Mouse (Mus musculus): ENCODE data around the gene Tbc1d22a.

The Tbc1d22a gene

GRCm38 (mm10) chr15:86334276-86334675 is 120.0 kb downstream of the Tbc1d22a start:
- no peak for DNase-seq (ENCODE audit: low read depth, low spot score)

DNA sequence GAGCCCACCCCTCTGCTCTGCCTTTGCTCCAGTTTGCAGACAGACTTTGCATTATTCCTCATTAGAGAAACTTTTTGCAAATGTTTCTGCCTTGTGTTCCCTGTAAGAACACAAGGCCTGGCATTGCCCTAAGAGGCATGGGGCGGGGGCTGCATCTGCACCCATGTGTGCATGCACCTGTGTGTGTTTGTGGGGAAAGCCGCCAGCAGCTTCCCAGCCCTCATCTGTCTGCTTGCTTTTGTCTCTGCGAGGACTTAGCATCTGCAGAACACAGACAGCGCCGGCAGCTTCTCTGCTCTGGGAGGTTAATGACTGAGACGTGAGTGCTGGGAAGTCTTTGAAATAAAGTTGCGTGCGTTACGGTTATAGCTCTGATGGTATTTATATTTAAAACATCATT is 120.5 kb downstream of the Tbc1d22a start:
- no peak for DNase-seq (ENCODE audit: low read depth, low spot score)

DNA sequence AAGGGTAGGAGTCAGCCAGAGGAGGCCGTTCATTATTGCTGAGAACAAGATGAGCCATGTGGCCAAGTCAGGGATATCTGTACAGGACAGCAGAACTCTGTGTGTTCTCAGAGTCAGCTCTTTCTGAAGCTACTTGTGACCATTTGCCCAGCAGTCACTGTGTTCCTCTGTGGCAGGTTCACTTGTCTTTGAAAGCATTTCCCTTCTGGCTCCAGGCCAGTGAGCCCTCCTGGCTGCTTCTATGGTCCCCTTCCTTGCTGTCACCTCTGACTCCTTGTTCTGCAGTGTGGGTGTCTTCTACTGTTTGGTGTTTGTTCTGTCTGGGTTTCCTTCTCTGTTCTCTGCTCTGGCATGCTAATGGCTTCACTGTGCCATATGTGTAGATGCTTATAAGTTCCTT is 121.5 kb downstream of the Tbc1d22a start:
- DNase-seq (ENCODE audit: low read depth, low spot score) = no peak

GRCm38 (mm10) chr15:86337726-86338125 is 123.5 kb downstream of the Tbc1d22a start:
- DNase-seq (ENCODE audit: low read depth, low spot score) = no peak

DNA sequence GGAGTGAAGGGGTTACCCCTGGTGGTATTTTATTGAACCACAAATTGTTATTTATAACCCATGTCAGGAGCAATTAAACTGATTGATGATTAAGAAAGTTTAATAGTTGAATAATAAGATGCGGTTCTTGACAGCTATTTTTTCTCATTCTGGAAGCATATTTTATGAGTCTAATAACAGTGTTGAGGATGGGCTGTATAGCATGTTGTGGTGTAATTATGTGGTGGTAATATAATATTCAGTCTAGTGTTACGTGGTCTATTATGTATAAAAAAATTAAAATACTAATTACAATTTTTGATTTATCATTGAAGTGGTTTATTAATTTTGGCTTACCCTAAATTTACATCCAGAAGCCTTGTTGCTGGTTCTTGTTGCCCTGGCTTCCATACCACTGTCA is 125.5 kb downstream of the Tbc1d22a start:
- no peak for DNase-seq (ENCODE audit: low read depth, low spot score)

DNA sequence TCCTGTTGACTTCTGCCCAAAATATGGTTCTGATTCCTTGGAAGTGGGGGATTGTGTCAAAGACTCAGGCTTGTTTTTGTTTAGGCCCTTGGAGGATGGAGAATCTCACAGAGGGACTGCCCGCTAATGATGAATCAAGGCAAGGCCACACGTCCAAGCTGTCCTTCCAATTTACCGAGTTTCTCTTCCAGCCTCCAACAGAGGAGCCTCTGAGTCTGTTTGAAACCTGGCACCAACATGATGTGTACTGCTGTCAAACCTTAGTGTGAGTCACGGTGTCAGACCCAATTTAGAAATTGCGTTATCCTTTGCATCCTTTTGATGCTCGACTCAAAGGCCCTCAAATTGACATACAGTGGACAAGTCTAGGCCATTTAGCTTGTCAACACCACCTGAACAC is 126.5 kb downstream of the Tbc1d22a start:
- no peak for DNase-seq (ENCODE audit: low read depth, low spot score)

DNA sequence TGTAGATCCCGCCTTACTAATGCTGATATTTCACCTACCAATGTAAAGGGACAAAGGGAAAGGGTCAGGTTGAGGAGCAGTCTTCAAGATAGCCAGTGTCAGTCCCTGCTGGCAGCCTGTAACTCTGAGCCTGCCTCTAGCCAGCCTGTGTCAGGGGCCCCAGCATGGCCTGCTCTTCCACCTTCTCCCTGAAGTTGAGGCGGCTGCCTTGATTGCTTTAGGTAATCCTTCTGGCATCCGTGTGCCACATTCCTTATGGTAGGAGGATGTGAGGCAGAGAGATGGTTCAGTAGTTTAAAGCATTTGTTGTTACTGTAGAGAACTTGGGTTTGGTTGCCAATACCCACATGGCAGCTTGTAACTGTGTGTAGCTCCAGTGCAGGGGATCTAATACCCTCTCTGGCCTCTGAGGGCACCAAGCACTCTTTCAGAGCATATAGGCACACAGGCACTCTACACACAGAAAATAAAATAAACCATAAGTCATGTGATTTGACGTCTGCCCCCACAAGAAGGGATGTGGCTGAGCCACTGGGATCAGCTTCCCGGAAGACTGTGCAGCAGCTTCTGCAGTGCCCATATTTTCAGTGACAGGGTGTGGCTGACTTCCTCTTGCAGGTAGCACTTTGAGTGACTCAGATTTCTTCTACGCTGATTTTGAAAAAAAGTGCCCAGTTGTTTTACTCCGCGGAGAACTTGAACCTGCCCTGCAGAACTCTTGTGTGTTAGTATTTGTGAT is 128.5 kb downstream of the Tbc1d22a start:
- DNase-seq (ENCODE audit: low read depth, low spot score) = peak; percentile 7

GRCm38 (mm10) chr15:86344906-86345331 is 130.7 kb downstream of the Tbc1d22a start:
- DNase-seq (ENCODE audit: low read depth, low spot score) = no peak

GRCm38 (mm10) chr15:86345907-86346306 is 131.6 kb downstream of the Tbc1d22a start:
- DNase-seq (ENCODE audit: low read depth, low spot score) = no peak

GRCm38 (mm10) chr15:86346606-86347005 is 132.3 kb downstream of the Tbc1d22a start:
- DNase-seq (ENCODE audit: low read depth, low spot score) = no peak

DNA sequence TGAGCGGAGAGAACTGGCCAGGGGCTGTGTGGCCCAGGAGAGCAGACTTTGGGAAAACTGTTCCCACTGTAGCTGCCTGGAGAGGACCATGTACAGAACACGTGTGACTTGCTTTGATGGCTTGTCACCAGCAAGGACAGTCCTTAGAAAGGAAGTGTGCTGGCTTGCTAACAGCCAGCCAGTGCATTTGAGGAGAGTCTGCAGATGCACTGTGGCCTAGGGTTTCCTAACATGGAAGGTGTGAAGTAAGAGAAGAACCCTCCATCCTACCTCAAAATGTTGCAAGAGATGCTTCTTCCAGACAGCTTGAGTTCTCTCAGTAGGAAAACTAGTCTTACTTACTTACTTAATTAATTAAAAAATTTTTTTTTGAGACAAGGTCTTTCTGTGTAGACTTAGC is 140.7 kb downstream of the Tbc1d22a start:
- DNase-seq (ENCODE audit: low read depth, low spot score) = no peak

GRCm38 (mm10) chr15:86355857-86356256 is 141.6 kb downstream of the Tbc1d22a start:
- DNase-seq (ENCODE audit: low read depth, low spot score) = no peak

GRCm38 (mm10) chr15:86360376-86360775 is 146.1 kb downstream of the Tbc1d22a start:
- DNase-seq (ENCODE audit: low read depth, low spot score) = no peak

GRCm38 (mm10) chr15:86362306-86363150 is 148.3 kb downstream of the Tbc1d22a start:
- peak; percentile 77 for DNase-seq (ENCODE audit: low read depth, low spot score)

DNA sequence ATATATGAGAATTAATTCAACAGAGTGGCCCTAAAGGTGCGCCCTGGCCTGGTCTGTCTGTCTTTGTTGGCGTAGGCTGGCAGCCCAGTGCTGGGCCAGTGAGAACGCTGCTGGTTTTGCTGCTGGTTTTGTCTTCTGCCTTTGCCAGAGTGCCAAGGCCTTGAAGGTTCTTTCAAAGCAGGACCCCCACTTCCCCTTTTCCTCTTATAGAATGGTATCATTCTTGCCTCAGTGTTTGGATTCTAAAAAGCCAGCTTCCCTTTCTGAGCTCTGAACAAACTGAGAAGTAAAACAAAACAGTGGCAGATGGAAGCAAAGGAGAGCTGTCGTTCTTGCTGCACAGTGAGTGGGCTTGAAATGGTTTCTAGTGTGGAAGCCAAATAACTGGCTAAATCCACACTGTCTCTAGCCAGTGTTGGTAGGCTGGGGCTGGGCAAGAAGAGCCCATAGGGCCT is 149.6 kb downstream of the Tbc1d22a start:
- peak; percentile 89 for DNase-seq (ENCODE audit: low read depth, low spot score)

GRCm38 (mm10) chr15:86364948-86365658 is 150.8 kb downstream of the Tbc1d22a start:
- no peak for DNase-seq (ENCODE audit: low read depth, low spot score)

DNA sequence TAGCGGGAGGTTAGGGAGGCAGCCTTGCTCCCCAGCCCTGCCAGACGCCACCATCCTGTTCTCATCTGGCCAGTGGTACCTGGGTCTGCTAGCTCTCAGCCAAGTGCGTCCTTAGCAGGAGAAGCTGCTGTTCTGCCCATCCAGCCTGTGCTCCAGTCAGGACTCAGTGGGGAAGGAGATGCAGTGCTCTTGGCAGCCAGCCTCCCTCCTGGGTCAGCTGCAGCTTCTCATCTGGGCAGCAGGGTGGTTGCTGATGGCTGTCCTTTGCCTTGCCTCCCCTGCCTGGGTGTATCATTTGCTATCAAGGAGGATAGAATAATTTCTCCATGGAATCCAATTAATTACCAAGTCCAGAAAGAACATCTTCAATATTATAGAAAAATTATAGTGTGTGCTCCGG is 152.5 kb downstream of the Tbc1d22a start:
- DNase-seq (ENCODE audit: low read depth, low spot score) = no peak

DNA sequence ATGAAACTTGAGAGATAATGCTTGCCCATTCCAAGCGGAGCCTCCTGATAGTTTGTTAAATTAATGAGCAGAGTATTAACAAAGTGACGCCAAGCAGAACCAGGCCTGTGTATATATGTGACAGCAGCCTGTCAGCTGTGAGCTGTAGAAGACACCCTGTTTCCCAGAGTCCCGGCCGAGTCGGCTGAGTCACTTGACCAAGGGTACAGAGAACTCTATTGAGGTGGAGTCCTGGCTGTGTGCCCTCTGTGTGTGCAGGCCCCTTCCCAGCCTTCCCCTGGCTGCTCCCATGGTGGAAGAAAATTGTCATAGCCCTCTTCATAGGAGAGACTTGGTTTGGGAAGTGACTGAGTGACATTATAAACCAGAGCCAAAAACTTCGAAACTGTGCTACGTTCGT is 153.0 kb downstream of the Tbc1d22a start:
- no peak for DNase-seq (ENCODE audit: low read depth, low spot score)

DNA sequence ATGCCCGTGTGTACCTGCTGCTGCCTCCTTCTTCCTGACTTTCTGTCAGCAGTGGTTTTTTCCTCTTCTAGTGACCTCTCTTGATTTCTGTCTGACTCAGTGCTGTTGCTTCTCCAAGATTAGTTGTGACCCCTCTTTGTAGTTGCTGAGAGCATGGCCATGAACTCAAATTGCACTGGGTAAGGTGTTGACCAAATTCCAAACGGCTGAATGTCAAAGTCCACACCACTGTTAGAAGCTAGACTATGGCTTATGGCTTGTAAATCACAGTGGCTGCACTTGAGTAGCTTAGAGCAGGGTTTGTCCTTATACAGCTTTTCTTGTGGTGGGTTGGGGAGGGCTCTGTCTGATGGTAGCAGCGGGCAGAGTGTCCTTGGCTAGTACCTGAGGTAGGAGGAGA is 156.6 kb downstream of the Tbc1d22a start:
- no peak for DNase-seq (ENCODE audit: low read depth, low spot score)

GRCm38 (mm10) chr15:86375262-86375661 is 161.0 kb downstream of the Tbc1d22a start:
- no peak for DNase-seq (ENCODE audit: low read depth, low spot score)

GRCm38 (mm10) chr15:86375860-86376394 is 161.7 kb downstream of the Tbc1d22a start:
- DNase-seq (ENCODE audit: low read depth, low spot score) = no peak

DNA sequence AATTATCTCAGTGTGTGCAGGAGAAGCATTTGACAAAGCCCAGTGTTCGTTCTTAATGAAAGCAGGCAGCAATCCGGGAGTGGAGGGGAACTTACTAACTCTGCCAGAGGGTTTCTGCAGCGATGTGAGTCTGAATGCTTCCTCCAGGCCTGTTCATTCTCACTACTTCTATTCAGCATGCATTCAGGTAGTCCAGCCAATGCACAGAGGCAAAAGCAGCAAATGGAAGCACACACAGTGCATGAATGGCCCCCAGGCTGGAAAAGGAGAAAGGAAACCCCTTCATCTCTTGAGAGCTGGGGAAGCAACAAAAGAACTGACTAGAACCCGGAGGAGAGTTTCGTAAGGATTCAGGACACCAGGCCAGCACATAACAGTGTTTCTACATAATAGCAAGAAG is 169.0 kb downstream of the Tbc1d22a start:
- DNase-seq (ENCODE audit: low read depth, low spot score) = no peak
